Mouse (Mus musculus): Measurements from ENCODE around the gene Fancc. TPM values are rescaled to one million over a fixed set of nuclear protein-coding genes. Genes with fewer than 3 reads are reported as not detected.
A peak's percentile ranks its signal among the peaks of the same experiment; 100 is the strongest.

Gene Fancc
- polyA plus RNA-seq, 1 experiment from 2014 or later, result 25.9 TPM

GRCm38 (mm10) chr13:63339946-63340345 is 157.1 kb downstream of the Fancc start:
- 83% methylated on average over 4 of the region's 4 CpGs for WGBS
- no peak for TF ChIP-seq CTCF (IDR thresholded peaks at IDR 0.05; ENCODE audit: low read depth)
- ATAC-seq (ENCODE audit: insufficient read depth), result no peak

DNA sequence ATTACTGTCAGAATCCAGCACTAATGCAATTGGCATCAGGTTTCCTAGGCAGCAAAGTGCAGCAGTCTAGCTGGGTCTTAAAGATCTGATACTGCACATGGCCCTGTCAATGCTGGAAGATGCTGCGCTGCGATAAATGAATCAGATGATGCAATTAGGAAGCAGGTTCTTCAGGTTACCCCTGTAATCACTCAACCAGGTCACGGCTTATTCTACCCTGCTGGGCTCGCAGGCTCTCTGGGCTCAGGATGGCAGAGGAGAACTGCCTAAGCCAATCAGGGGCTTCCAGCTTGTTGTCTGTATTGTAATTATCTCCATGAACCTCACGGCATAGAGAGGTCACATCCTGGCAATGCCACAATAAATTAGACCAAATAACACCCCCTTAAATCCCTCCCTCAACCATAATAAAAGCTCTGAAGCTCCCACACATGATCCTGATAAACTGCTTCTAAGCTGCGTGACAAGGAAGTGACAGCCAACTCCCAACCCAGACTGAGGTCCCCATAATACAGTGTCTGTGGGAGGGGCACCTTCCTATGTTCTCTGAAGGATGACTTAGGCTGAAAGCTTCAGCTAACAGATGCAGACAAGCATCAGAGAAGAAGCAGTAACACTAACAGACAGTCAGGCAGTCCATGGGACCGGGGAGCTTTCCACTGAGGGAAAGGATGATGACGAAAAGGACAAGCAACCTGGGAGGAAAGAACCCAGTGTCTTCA is 159.7 kb downstream of the Fancc start:
- DNase-seq (no peak), ATAC-seq (ENCODE audit: insufficient read depth) (no peak)

More at GRCm38 (mm10) chr13:63339946-63340345, 157.1 kb downstream of the Fancc start:
- no peaks in the 10 kb centered on the region for H3K36me3 ChIP-seq (ENCODE audit: insufficient read depth)
- H3K27me3 ChIP-seq (ENCODE audit: insufficient read depth, low read length), result no peaks in the 10 kb centered on the region
- H3K4me3 ChIP-seq (ENCODE audit: low read depth, low read length), result no peak overlapping the region
- H3K27ac ChIP-seq (ENCODE audit: low read depth), result no peak overlapping the region
- no peaks in the 10 kb centered on the region for H3K4me1 ChIP-seq (ENCODE audit: insufficient read depth)
- no peak for DNase-seq
- no peak overlapping the region for H3K9ac ChIP-seq
- no peak overlapping the region for H3K4me2 ChIP-seq
- H3K9me3 ChIP-seq (ENCODE audit: low read depth, low read length), result no peaks in the 10 kb centered on the region

DNA sequence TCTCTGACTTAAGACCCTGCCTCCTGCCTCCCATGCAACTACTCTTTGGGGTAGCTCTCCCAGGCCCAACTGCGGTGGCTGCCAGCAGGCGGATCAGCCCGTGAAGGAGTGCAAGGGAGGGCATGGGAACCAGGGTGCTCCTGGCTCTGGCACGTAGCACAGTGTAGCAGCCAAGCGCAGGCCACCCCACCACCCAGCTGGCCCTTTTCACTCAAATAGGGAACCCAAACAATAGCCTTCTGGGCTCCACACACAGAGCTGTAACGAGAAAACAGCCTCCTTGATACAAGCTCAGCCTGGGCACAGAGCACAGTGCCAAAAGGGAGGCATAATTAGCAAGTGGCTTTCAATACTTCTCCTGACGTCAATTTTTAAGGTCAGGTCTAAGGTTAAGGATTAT is 160.7 kb downstream of the Fancc start:
- Histone ChIP-seq H3K4me2 (no peak overlapping the region), H3K9ac (no peak overlapping the region), H3K4me1 (ENCODE audit: insufficient read depth) (no peaks in the 10 kb centered on the region), H3K4me3 (ENCODE audit: low read depth, low read length) (no peak overlapping the region), H3K9me3 (ENCODE audit: low read depth, low read length) (no peaks in the 10 kb centered on the region), H3K36me3 (ENCODE audit: insufficient read depth) (no peaks in the 10 kb centered on the region), H3K27ac (ENCODE audit: low read depth) (no peak overlapping the region), H3K27me3 (ENCODE audit: insufficient read depth, low read length) (no peaks in the 10 kb centered on the region)
- WGBS, result 70% methylated on average over 7 of the region's 7 CpGs
- DNase-seq (no peak), ATAC-seq (ENCODE audit: insufficient read depth) (no peak)
- TF ChIP-seq CTCF (IDR thresholded peaks at IDR 0.05; ENCODE audit: low read depth), result no peak

More for the DNA sequence above, 159.7 kb downstream of the Fancc start:
- Histone ChIP-seq H3K9ac (no peak overlapping the region), H3K4me2 (no peak overlapping the region), H3K27ac (ENCODE audit: low read depth) (no peak overlapping the region), H3K36me3 (ENCODE audit: insufficient read depth) (no peaks in the 10 kb centered on the region), H3K9me3 (ENCODE audit: low read depth, low read length) (no peaks in the 10 kb centered on the region), H3K4me1 (ENCODE audit: insufficient read depth) (no peaks in the 10 kb centered on the region), H3K27me3 (ENCODE audit: insufficient read depth, low read length) (no peaks in the 10 kb centered on the region), H3K4me3 (ENCODE audit: low read depth, low read length) (no peak overlapping the region)
- 69% methylated on average over 8 of the region's 8 CpGs for WGBS
- TF ChIP-seq CTCF (IDR thresholded peaks at IDR 0.05; ENCODE audit: low read depth), result no peak

DNA sequence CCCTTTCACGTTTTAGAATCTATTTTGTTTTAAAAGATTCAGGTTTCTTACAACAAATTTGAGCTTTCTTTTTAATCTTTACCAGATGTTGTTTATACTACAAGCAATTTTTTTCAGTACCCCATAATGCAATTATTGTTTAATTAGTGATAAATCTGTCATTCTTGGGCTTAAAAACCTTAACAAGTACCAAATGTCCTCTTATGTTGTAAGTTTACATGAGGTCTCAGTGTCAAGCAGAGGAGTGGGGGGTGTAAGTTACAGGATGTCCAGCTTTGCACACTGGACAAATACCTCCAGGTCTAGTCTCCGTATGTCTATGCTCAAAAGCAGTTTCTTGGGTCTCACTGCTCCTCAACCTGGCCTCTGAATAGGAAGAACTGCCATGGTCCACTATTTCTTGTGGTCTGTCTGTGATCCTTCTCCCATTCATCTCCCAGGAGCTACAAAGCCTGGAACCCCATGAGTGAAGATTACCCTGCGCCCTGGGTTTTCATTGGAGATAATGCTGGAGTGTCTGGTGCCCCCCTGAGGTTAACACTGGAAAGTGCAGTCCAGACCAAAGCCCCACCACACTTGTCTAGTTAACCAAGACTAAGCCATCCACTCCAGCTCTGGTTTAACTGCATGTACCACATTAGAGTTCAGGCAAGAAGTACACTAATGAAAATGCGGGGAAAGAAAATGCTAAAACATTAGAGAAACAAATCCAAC is 161.5 kb downstream of the Fancc start:
- ATAC-seq (ENCODE audit: insufficient read depth), result no peak
- no peak overlapping the region for H3K4me3 ChIP-seq (ENCODE audit: low read depth, low read length)
- TF ChIP-seq CTCF (IDR thresholded peaks at IDR 0.05; ENCODE audit: low read depth), result peak; percentile 72
- H3K9me3 ChIP-seq (ENCODE audit: low read depth, low read length), result no peaks in the 10 kb centered on the region
- no peaks in the 10 kb centered on the region for H3K4me1 ChIP-seq (ENCODE audit: insufficient read depth)
- H3K4me2 ChIP-seq, result no peak overlapping the region
- DNase-seq, result peak; percentile 73
- 56% methylated on average over 4 of the region's 4 CpGs for WGBS
- H3K9ac ChIP-seq, result no peak overlapping the region
- H3K36me3 ChIP-seq (ENCODE audit: insufficient read depth), result 0 out of 2 replicates have a peak, but pooled peaks cover 1% of the 10 kb centered on the region
- no peak overlapping the region; the same call in 1 of the 2 replicates for H3K27ac ChIP-seq (ENCODE audit: low read depth)
- H3K27me3 ChIP-seq (ENCODE audit: insufficient read depth, low read length), result no peaks in the 10 kb centered on the region

- Histone ChIP-seq H3K9ac (no peak overlapping the region), H3K4me3 (ENCODE audit: low read depth, low read length) (no peak overlapping the region), H3K27me3 (ENCODE audit: insufficient read depth, low read length) (no peaks in the 10 kb centered on the region), H3K9me3 (ENCODE audit: low read depth, low read length) (no peaks in the 10 kb centered on the region), H3K36me3 (ENCODE audit: insufficient read depth) (0 out of 2 replicates have a peak, but pooled peaks cover 3% of the 10 kb centered on the region), H3K4me1 (ENCODE audit: insufficient read depth) (0 out of 2 replicates have a peak, but pooled peaks cover 4% of the 10 kb centered on the region), H3K4me2 (no peak overlapping the region), H3K27ac (ENCODE audit: low read depth) (no peak overlapping the region)
- ATAC-seq (ENCODE audit: insufficient read depth), result no peak
- DNase-seq, result peak; percentile 91
- 27% methylated on average over 4 of the region's 4 CpGs for WGBS
- peak; percentile 96 for TF ChIP-seq CTCF (IDR thresholded peaks at IDR 0.05; ENCODE audit: low read depth)
Observed at GRCm38 (mm10) chr13:63332576-63333300, 164.3 kb downstream of the Fancc start.

GRCm38 (mm10) chr13:63331379-63331778 is 165.7 kb downstream of the Fancc start:
- no peaks in the 10 kb centered on the region for H3K27me3 ChIP-seq (ENCODE audit: insufficient read depth, low read length)
- 0 out of 2 replicates have a peak, but pooled peaks cover 3% of the 10 kb centered on the region for H3K36me3 ChIP-seq (ENCODE audit: insufficient read depth)
- no peaks in the 10 kb centered on the region for H3K9me3 ChIP-seq (ENCODE audit: low read depth, low read length)
- peak; percentile 93 for TF ChIP-seq CTCF (IDR thresholded peaks at IDR 0.05; ENCODE audit: low read depth)
- H3K9ac ChIP-seq, result no peak overlapping the region
- no peak overlapping the region for H3K4me2 ChIP-seq
- no peak overlapping the region for H3K4me3 ChIP-seq (ENCODE audit: low read depth, low read length)
- ATAC-seq (ENCODE audit: insufficient read depth) (no peak), DNase-seq (peak; percentile 93)
- H3K27ac ChIP-seq (ENCODE audit: low read depth), result peak overlapping the region; percentile 3; the same call in 1 of the 2 replicates
- WGBS, result 37% methylated on average over 4 of the region's 4 CpGs
- 0 out of 2 replicates have a peak, but pooled peaks cover 4% of the 10 kb centered on the region for H3K4me1 ChIP-seq (ENCODE audit: insufficient read depth)
